Mouse (Mus musculus) megakaryocyte-erythroid progenitor cell, adult 5 weeks (primary cell): ENCODE data around the gene Gm4787. TPM values are rescaled to one million over a fixed set of nuclear protein-coding genes. Genes with fewer than 3 reads are reported as not detected.

Experiments used
- polyA plus RNA-seq: library from polyadenylated mRNA; stranded (reverse); fragments of >175 nt; gene quantifications from 2 replicates; pipeline ENCODE4 v1.2.3, GENCODE M21; 2012

Gene Gm4787
- 0.04 TPM in 1 of 2 replicates, not detected in the other for polyA plus RNA-seq

DNA sequence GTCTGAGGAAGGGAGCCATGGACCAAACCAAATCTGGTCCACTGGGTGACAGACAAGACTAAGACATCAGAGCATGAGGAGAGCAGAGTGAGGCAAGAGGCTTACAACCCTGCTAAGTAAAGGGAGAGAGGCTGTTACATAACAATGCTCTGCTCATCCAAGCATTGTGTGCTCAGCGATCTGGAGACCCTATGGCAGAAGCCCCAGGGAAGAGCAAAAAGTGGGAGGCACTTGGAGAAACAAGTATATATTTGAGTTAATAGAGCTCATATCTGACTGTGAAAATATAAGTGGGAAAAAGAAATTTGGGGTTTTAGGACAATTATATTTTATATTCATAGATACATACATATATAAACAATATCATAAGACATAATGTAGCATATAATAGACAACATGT, at the start of gene Gm4787:
Gm4787 (minus strand) TSS at position 101 of the 400 bp plus-strand sequence.

DNA sequence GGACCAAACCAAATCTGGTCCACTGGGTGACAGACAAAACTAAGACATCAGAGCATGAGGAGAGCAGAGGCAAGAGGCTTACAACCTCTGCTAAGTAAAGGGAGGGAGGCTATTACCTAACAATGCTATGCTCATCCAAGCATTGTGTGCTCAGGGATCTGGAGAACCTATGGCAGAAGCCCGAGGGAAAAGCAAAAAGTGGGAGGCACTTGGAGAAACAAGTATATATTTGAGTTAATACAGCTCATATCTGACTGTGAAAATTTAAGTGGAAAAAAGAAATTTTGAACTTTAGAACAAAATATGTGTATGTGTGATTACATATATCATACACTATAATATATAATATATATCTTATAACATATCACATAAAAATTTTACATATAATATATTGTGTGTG, 42.6 kb upstream of the Gm4787 start, which contains the start of gene Adam4:
Adam4 (minus strand) TSS at position 101 of the 400 bp plus-strand sequence.

DNA sequence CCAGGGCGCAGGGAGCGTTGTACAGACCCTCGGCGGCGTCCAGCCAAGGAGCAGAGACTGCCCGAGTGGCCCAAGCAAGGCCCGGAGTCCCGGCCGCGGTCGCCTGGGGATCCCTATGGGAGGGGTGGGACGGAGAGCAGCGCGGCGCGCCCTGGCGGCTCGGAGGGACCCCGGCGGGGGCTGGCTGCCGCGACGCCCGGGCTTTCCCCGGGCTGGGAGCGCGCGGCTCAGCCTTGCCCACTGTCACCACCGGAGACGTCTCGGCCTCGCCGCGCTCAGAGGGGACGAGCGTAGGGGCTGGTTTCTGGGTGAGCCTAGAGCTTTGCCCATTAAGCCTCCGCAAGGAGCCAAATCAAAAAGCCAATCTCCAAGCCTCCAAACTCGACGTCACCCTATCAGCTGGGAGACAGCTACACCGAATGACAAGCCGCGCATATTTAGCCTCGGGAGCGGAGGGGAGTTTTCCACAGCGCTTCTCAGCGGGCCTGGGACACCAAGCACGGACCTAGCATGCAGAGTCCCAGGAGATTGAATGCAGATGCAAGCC, 46.3 kb downstream of the Gm4787 start, which contains the start of gene Slc8a3:
Slc8a3 (minus strand) TSS at position 306 of the 547 bp plus-strand sequence.

Other genes starting within 250 kb of the Gm4787 start
- gene Slc8a3, start 46.3 kb downstream of the Gm4787 start, polyA plus RNA-seq: not detected in 2 replicates
- 0.02 TPM in 1 of 2 replicates, not detected in the other for gene Adam4, start 42.5 kb upstream of the Gm4787 start, polyA plus RNA-seq
- 33.7 and 49.7 TPM in 2 replicates for gene Cox16, start 105.7 kb upstream of the Gm4787 start, polyA plus RNA-seq
- 47.0 and 47.9 TPM in 2 replicates for gene Gm20498, start 153.4 kb upstream of the Gm4787 start, polyA plus RNA-seq
- 1.4 and 1.5 TPM in 2 replicates for gene Synj2bp, start 153.4 kb upstream of the Gm4787 start, polyA plus RNA-seq
- 0.04 TPM in 1 of 2 replicates, not detected in the other for gene Adam21, start 189.0 kb upstream of the Gm4787 start, polyA plus RNA-seq
- gene Med6, start 215.5 kb upstream of the Gm4787 start, polyA plus RNA-seq: 0.85 and 2.2 TPM in 2 replicates